In genomic region chr4:32349361-32349760, GRCm38 (mm10) we compare ENCODE assay signal across 24 mouse cellular contexts.
"Had no signal": no experiment of that assay in that cellular context is flagged by ENCODE, and none has a peak within 500 bp of the region (broad histone marks: within the 10 kb centered on the region; RNA-seq: fewer than 3 reads in every experiment).

No protein-coding gene starts in this region.

- H3K4me2 ChIP-seq: heart, embryonic 12.5 days; hindbrain, embryonic 12.5 days; hindbrain, embryonic 15.5 days; intestine, embryonic 15.5 days; limb, embryonic 13.5 days; limb, embryonic 15.5 days; liver, embryonic 12.5 days had no signal

- ATAC-seq: hindbrain, postnatal 0 days; inflammation-experienced regulatory T-cells, adult 6 months; intestine, embryonic 15.5 days; intestine, postnatal 0 days; liver, embryonic 12.5 days had no signal

- H3K9me3 ChIP-seq: heart, embryonic 10.5 days; heart, embryonic 12.5 days; hindbrain, embryonic 12.5 days; hindbrain, embryonic 15.5 days; intestine, embryonic 15.5 days; limb, embryonic 13.5 days; limb, embryonic 15.5 days; liver, embryonic 12.5 days had no signal

- DNase-seq: gastrocnemius, postnatal 14 days; gastrocnemius, postnatal 36 days; heart, adult 18-20 months; heart, postnatal 10 days; kidney, adult 18-20 months; kidney, adult 8-10 months; kidney, postnatal 14 days; kidney, postnatal 36 days; layer of hippocampus, adult 9-11 months; layer of hippocampus, postnatal 36 days; left cerebral cortex, postnatal 4 days had no signal

- H3K27ac ChIP-seq: heart, embryonic 10.5 days; hindbrain, embryonic 12.5 days; hindbrain, embryonic 15.5 days; hindbrain, postnatal 0 days; intestine, embryonic 15.5 days; kidney, postnatal 0 days; limb, embryonic 13.5 days; limb, embryonic 15.5 days; liver, embryonic 12.5 days; liver, embryonic 14.5 days had no signal

- H3K4me3 ChIP-seq: heart, embryonic 10.5 days; heart, embryonic 12.5 days; hindbrain, embryonic 12.5 days; hindbrain, embryonic 15.5 days; intestine, embryonic 15.5 days; limb, embryonic 13.5 days; limb, embryonic 15.5 days; liver, embryonic 12.5 days had no signal

- H3K27me3 ChIP-seq: heart, embryonic 12.5 days; hindbrain, embryonic 12.5 days; hindbrain, embryonic 15.5 days; intestine, embryonic 15.5 days; limb, embryonic 13.5 days; limb, embryonic 15.5 days; liver, embryonic 12.5 days had no signal

- H3K9ac ChIP-seq: heart, embryonic 12.5 days; hindbrain, embryonic 12.5 days; hindbrain, embryonic 15.5 days; intestine, embryonic 15.5 days; limb, embryonic 13.5 days; limb, embryonic 15.5 days; liver, embryonic 12.5 days; liver, embryonic 14.5 days had no signal

- H3K36me3 ChIP-seq: heart, embryonic 10.5 days; heart, embryonic 12.5 days; hindbrain, embryonic 12.5 days; hindbrain, embryonic 15.5 days; intestine, embryonic 15.5 days; limb, embryonic 13.5 days; limb, embryonic 15.5 days; liver, embryonic 12.5 days had no signal
